Mouse (Mus musculus) 3134 (cell line): ENCODE measurements around the gene Cdkn1c.

ENCODE experiments used
- DNase-seq: peaks from one replicate; pipeline ENCODE4 v3.0.0-alpha.2; 2011; ENCODE audit warnings: low spot score; ENCODE audit not compliant: insufficient read length; ENCODE audit errors: extremely low read depth

The Cdkn1c gene

DNA sequence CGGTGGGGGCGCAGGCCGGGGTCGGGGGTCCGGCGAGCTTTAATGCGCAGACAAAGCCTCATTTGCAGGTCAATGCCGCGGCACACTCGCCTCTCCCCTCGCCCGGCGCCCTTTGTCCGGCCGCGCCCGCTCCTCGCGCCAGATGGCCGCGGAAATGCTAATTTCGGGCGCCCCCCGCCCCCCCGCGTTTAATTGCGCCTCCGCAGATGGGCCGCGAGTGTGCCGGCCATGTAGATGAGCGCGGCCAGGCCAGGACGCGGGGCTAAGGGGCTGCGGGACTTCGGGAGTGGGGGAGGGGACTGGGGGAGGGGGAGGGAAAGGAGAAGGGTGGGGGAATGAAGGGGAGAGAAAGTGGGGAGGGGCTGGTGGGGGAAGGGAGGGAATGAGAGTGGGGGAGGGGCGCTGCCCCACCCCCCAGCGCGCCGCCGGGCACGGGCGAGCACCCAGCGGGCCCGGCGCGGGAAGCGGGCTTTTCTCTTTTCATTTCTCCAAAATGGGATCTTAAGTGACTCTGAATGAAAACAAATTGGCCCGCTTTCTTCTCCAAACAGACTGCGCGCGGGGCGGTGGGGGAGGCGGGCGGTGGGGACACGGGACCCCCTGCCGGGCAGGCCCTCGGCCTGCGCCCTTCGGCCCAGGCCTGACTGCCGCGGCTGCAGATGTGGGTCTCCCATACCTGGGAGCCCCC is 22.8 kb downstream of the Cdkn1c start:
- no peak for DNase-seq

DNA sequence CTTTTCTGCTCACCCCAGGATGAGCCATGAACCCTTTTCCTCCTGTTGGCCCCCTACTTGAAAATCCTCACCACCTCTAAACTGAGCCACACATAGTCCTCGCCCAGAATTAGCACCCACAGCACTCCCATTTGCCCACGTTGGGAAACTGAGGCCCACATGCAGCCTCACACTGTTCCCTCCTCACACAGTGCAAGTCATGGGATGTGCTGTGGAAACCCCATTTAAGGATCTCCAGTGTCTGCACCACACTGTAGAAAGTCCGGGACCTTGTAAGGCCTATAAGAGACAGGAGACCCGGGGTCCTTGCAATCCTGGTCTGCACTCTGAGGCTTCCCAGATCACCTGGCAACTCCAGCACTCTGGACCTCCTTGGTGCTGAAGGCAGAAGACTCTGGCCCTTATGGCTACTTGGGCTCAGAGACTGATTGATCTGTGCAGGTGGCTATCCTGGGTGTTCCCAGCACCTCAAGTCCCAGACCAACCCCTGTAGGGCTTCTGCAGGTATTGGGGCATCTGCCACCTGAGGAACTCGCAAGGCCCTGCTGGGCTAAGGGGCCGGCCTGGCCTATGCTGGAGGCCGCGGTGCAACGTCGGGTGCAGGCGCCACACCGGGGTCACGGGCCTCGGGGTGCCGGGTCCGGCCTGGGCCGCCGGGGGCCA is 23.5 kb downstream of the Cdkn1c start:
- DNase-seq, result no peak

DNA sequence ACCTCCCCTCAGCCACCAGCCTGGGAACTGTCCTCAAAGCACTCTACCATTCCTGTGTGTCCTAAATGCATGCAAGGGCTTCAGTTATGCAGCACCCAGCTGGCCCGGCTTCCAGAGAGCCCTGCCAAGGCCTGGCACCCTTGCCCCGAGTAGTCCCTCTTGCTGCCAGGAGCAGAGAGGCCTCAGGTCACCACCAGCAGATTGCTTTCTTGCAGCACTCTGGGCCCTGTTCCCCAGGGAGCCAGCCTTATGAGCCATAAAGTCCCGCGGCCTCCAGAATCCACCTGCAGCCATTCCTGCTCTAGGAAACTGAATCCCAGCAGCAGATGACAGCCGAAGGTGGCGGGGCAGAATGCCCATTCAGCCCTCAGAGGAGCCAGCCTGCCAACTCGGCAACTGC is 27.5 kb downstream of the Cdkn1c start:
- DNase-seq, result peak; percentile 35

DNA sequence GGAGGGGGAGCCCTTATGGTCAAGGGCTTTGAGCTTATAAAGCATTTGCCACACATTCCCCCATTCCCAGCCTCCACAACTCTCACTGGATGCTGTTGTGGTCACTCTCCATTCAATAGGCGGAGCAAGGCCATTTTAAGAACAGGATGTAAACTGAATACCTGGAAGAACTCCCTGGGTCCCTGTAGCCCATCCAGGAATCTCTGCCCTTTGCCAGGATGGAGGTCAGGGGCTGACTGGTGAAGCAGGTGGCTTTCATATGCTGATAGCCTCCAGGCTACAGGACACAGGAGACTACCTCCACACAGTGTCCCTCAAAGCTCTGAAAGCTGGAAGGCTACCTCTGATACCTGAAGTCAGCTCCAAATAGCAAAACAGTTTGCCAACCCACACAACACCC is 28.2 kb downstream of the Cdkn1c start:
- DNase-seq, result no peak

DNA sequence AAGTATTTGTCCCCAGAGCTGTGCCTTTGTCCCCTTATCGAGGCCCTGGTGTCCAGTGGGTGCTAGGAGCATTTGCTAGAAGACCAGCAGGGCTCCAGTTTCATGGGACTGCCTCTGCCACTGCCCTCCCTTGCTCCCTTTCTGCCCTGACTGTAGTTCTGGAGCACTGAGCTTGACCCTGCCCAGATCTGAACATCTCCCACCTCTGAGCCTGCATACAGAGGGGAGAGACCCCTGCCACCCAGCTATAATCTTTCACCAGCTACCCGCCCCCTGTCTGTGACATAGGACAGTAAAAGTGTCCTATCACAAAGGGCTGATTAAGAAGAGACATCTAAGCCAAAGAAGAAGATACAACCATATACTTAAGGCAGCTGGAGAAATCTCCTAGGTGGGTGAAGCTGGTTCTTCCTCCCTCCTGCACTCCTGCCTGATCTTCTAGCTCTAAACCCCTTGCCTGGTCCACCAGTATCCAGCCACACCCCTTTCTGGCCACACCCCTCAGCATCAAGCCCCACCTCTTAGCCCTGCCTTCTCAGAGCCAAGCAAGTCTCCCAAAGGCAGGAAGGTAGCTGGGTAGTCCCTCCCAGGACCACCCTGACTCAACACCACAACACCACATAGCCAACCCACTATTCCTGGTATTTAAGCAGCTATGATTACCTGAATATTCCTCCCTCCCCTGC is 31.9 kb downstream of the Cdkn1c start:
- DNase-seq, result no peak

DNA sequence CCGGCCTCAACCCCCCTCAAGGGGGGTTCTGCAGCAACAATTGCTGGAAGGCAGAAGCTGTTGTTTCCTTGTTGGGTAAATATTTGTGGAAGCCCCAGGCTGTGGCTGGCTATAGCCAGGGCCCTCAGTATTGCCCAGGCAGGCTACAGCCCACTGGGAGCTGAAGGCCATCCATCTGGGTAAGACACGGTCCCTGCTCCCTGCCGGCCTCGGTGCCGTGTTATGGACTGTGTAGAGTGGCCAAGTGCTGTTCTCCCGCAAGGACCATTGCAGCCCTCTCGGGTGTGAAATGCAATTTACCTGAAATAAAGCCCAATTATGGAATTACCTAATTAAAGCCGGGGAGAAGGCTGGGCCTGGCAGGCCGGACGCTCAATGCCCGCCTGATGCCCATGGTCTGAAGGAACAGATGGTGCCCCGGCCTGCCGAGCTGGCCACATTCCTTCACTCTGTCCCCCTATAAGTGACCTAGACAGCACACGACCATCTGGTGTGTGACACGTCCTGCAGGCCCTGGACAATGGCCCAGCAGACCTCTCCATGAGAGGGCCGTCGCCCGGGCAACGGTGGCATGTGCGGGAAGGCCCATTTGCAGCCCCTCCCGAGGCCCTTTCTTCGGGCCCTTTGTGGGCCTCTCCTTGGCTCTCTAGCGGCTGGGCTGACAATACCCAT is 32.6 kb downstream of the Cdkn1c start:
- DNase-seq, result no peak

DNA sequence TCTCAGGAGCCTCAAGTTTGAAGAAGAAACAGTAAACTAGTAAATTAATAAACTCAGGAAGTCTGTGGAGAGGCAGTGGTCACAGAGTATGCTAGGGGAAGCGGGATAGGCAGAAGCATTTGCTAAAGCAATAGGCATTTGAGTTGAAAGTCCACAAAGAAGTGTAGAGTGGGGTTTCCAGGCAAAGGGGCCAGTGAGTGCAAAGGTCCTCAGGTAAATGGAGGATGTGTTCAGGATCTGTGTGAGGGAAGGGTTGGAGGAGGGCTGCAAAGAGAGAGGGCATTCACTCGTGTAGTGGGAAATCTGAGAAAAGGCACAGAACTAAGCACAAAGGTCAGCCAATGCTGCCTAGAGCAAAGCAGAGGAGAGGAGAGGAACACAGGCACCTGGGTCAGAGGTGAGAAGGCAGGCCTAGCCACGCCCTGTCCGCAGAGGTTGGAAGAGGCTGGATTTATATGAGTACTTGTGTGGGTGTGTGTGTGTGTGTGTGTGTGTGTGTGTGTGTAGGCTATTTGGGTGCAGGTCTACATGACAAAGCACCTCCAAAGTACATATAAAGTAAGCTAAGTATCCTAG is 41.2 kb downstream of the Cdkn1c start:
- no peak for DNase-seq

DNA sequence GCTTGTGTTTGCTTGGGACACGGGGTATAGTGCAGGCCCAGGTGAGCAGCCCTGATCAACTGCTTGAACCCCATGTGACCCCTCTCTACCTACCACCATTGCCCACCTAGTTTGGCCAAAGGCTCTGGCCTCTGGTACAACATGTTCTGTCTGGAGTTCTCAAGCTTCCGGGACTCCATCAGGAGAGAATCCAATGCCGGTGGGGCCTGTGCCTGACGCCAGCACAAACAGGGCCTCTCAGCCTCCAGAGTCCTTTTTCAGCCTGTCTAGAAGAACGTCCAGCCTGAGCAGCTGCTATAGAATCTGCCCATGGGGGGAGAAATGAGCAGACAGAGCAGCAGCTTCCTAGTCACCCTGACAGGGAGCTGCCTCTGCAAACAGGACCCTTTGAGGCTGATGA is 43.0 kb downstream of the Cdkn1c start:
- DNase-seq, result no peak

DNA sequence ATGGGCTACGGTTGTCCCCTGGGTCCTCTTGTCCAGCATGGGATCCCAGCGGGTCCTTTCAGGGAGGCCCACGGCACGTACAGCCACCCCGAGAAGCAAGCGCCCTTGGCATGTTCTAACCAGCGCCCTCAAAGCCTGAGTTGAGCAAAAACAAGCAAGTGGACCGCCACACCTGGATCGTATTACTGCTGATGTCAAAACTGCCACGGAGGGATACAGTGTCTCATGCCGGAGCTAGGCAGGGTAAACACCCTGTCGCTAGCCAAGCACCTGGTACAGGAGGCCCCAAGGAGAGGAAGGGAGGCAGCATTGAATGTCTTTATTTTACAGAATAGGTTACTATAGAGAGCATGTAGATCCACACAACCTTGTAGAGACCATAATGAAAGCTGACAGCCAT is 44.4 kb downstream of the Cdkn1c start:
- no peak for DNase-seq

DNA sequence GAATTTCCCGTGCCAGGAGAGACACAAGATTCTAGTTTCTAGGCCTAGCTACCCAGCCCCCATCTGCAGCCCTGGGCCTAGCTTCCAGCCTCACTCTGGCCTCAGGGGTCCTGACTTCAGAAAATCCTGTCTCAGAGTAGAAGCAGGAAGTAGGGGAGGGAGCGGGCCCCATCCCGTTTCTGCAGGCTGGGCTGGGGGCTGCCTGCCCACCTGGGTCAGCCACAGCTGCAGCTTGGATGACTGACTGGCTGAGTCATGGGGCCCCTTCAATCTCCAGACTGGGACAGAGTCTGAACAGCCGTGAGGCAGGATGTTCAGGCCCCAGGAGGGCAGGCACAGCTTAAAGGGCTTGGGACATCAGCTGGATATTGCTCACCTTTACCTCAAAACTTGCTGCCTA is 45.8 kb downstream of the Cdkn1c start:
- no peak for DNase-seq

DNA sequence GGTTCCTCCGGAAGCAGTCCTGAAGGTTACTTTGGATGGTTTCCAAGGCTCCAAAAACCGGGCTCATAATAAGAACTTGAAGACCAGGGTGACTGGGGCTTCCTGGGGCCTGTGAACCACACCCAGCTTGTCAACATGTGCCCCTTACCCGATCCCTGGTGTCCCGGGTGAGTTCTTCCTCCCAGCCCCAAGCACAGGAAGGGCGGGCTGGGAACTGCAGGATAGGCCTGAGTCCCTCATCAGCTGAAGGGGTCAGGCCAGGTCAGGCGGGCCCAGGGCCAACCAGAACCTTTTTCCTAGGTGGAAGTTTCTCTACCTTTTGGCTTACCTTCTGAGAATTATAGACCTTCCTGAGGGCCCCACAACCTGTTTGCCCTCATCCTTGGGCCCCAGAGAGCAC is 48.2 kb downstream of the Cdkn1c start:
- DNase-seq, result no peak

DNA sequence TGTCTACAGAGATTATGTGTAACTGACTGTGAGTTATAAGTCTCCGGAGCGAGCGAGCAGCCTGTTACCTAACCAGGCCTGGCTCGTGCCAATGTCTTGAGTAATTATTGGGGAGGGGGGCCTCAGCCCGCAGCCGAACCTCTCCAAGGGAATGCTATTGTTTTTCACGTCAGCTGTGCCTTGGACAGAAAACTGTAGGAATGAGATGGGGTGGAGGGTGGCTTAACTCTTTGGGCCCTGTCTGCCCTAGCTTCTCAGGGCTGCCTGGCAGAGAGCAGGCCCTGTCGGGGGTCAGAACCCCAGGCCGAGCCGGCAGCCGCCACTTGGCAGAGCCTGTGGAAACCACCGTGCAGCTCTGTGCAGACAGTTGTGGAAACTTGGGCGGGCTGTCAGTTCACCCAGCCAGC is 52.2 kb downstream of the Cdkn1c start:
- no peak for DNase-seq
